Mouse (Mus musculus) layer of hippocampus, adult 2 months (tissue): ENCODE data around the gene Tomm5. TPM values are rescaled to one million over a fixed set of nuclear protein-coding genes. Genes with fewer than 3 reads are reported as not detected.

Source experiments
- DNase-seq, 2 experiments: peaks; one replicate each; pipeline ENCODE4 v3.0.0; 2022; ENCODE audit warnings: low spot score in 2 of 2
- H3K27ac ChIP-seq: fragments of 200-600 bp; 2 replicates; pipeline ENCODE4 v1.8.1; 2022
- H3K4me3 ChIP-seq: fragments of 200-600 bp; 2 replicates; pipeline ENCODE4 v1.8.1; 2022; ENCODE audit warnings: mild to moderate bottlenecking
- CTCF ChIP-seq: fragments of 200-600 bp; conservative IDR thresholded peaks from 2 replicates; pipeline ENCODE4 v1.8.1; 2022; ENCODE audit warnings: antibody characterized with exemption, mild to moderate bottlenecking, moderate library complexity
- long read RNA-seq, 2 experiments: library from polyadenylated mRNA; stranded (forward); transcript quantifications; one replicate each; pipeline ENCODE4 v2.0.0; 2021; ENCODE audit warnings: borderline mapping rate in 2 of 2
- total RNA-seq, 2 experiments: library from RNA; stranded (reverse); gene quantifications; 2 replicates each; pipeline ENCODE4 v1.2.3; 2021

Tomm5 gene
- 10 to 100 TPM; 58.4 to 67.6 TPM for total RNA-seq
- long read RNA-seq, experiment 1, transcript Tomm5-204 (2 exons, 639 nt) = major isoform, 32 of 33 reads
- long read RNA-seq, experiment 1, partial matches to known transcripts = 0 of 33 reads
- long read RNA-seq, experiment 1, other reads (novel, unspliced or antisense) = 0 of 33 reads
- long read RNA-seq, experiment 2, transcript Tomm5-204 (2 exons, 639 nt) = major isoform, 56 of 58 reads
- long read RNA-seq, experiment 2, partial matches to known transcripts = 0 of 58 reads
- long read RNA-seq, experiment 2, other reads (novel, unspliced or antisense) = 2 of 58 reads

DNA sequence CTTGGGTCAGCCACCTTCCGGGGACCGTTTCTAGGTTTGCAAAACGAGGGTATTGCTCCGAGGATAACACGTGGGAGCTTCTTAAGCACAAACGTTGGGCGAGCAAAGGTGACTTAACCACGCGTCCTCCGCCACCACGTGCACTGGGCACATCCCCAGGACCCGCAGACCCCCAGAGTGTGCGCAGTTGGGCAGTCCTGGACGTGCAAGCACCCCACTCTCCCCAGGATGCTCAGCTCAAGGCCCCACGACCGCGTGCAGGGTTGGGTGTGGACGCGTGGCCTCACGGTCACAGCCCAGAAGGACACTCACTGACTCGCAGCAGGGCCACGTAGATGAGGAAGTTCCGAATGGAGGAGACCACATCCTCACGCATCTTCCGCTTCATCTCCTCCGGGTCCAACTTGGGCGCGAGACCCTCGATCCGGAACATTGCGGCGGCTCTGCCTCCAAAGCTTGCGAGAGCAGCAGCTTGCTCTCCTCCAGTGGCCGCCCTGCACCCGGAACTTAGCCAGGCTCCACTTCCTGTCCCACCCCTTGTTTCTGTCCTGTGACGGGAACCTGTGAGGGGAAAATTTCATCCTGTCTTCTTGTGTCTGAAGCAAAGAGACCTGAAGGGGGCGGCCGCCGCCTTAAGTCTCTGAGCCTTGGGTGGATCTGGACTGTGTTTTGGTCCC lies at the start of gene Tomm5:
Tomm5 (minus strand) TSS at position 514 of the 677 bp plus-strand sequence.
- H3K27ac ChIP-seq = peak within 1 kb of the TSS; percentile 88
- H3K4me3 ChIP-seq = peak within 1 kb of the TSS; percentile 70
- peak; percentile 93 for TF ChIP-seq CTCF
- peak; percentile 94 to 95 for DNase-seq

DNA sequence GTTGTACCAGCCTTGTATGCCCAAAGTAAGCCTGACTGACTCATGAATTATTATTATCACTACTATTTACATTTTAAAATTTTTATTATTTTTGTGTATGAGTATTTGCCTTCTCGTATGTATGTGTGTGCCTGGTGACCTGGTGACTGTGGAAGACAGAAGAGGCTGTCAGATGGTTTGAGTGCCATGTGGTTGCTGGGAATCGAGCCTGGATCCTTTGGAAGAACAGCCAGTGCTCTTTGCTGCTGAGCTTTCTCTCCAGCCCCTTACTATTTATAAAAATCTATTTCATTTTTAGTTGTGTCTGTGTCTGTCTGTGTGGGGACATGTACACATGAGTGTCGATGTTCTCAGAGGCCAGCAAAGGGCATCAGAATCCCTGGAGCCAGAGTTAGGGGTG lies 48.5 kb upstream of the Tomm5 start:
- peak in 1 of 2 experiments; percentile 21 for DNase-seq
- H3K4me3 ChIP-seq = no peak overlapping the region
- H3K27ac ChIP-seq = peak overlapping the region; percentile 69
- TF ChIP-seq CTCF = no peak

DNA sequence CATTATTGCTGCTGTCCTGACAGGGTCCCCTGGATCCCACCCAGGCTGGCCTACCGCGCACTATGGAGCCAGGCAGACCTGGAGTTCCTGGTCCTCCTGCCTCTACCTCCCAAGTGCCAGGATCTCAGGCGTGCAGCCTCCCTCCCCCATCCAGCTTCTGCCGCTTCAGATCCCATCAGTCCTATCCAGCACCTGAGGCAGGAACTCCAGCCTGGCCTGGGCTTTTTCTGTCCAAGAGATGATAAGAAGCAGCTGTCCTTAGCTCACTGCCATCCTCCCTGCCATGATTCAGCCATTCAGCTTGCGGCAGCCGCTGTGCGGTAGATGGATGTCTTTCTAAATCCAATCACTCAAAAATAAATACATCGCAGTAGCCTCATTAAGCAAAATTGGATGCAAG lies 35.1 kb upstream of the Tomm5 start:
- DNase-seq = peak; percentile 5 to 17
- peak overlapping the region; percentile 1 for H3K27ac ChIP-seq
- peak overlapping the region; percentile 12 for H3K4me3 ChIP-seq
- TF ChIP-seq CTCF = no peak

DNA sequence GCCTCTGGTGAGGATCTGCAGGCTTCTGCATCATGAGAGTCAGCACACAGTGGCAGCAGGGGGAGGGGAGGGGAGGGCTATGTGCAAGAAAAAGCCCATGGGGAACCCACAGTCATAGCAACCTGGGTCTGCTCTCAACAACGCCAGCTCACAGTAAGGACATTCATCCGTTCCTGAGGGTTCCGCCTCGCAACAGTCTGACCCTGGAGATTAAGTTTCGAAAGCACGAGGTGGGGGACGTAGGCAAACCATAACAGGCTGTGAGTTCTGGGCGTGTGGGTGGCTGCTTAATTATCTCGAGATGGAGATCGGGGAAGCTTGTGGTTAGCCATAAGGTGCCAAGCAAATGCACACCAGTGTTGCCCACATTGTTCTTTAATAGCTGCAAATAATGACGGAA lies 34.5 kb upstream of the Tomm5 start:
- TF ChIP-seq CTCF = no peak
- H3K27ac ChIP-seq = peak overlapping the region; percentile 1; the same call in 1 of the 2 replicates
- peak overlapping the region; percentile 12 for H3K4me3 ChIP-seq
- peak; percentile 32 to 46 for DNase-seq

DNA sequence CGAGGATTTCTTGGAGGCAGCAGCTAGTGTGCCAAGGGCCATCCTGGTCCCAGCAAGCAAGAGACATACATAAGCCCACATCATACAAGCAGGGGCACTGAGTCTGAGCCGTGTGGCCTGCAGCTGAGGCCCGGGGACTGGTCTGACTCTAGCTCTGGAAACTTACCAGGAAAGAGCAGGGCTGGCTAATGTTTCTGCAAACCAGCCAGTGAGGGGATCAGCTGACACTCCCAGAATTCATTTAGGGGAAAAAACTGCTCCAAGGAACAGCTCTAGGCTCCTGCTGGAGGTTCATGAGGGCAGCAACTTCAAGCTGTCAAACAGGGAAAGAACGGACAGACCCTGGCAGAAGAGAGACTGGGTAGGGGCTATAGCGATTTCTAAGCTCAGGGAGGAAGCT lies 33.9 kb upstream of the Tomm5 start:
- Histone ChIP-seq H3K27ac (no peak overlapping the region), H3K4me3 (no peak overlapping the region)
- no peak for TF ChIP-seq CTCF
- peak in 1 of 2 experiments; percentile 7 for DNase-seq

DNA sequence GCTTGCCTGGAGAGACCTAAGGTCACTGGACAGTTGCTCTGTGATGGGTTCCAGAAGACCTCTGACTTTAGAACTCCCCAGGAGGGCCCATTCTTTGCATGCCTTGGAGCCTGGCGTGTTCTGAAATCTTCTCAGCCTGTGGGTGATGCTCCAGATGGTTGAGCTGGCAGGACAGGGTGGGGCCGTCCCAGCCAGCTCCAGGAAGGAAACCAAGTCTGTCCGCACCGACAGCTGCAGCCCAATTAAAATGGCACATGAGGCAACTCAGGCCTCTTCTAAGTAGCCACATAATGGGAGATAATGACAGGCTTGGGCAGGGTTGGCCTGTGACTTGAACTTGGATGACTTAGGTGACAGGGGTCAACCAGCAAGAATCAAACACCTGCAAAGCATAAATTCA lies 29.7 kb upstream of the Tomm5 start:
- Histone ChIP-seq H3K27ac (no peak overlapping the region), H3K4me3 (no peak overlapping the region)
- DNase-seq = no peak
- TF ChIP-seq CTCF = no peak

DNA sequence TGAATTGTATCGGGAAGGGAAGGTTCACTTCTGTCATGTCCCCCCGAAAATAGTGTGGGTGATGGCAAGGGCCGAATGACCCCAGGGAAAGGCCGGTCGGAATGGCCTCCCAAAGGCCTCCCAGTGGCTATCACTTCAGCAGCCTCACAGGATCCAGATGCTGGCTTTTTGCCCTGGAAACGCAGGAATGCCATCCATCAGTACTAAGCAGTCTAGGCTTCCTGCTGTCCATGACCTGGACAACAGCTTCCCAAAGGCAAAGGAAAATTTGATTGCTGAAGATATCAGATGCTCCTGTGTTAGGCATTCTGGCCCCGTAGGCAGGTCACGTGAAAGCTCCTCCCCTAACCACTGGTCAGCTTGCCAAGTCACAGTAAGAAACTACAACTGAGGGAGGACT lies 26.6 kb upstream of the Tomm5 start:
- TF ChIP-seq CTCF = no peak
- Histone ChIP-seq H3K4me3 (no peak overlapping the region), H3K27ac (no peak overlapping the region)
- DNase-seq = no peak

DNA sequence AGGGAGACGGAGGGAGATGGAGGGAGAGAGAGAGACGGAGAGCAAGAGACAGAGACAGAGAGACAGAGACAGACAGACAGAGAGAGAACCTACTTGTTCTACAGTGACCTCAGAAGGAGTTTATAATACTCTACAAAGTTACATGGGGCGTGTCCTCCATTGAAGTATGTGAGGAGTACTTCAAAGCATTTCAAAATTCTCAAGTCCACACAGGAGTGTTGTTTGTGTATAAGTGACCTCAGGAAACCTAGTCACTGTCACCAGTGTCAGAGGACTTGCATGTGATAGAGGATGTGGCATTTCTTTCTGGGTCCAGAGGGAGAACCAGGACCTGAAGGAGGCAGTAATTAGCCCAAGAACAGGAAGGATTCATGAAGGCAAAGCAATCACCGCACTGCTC lies 23.1 kb upstream of the Tomm5 start:
- no peak overlapping the region for H3K27ac ChIP-seq
- DNase-seq = no peak
- no peak for TF ChIP-seq CTCF
- H3K4me3 ChIP-seq = no peak overlapping the region

DNA sequence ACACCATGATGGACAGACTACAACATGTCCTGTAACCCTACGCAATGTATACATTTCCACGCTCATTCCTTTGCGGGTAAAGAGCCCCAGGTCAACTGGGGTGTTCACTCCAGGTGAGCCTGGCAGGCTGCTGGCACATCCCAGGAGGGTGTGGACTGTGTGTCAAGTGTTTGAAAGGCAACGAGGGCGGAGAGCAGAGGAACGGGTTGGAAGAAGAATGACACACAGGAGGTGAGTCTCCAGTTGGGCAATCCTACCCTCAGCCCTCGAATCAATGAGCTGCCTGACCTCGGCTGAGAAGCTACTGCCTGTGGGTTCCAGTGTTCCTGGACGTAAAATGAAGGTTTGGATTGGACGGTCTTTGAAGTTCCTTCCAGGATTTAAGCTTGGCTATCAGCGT lies 13.4 kb upstream of the Tomm5 start:
- Histone ChIP-seq H3K4me3 (no peak overlapping the region), H3K27ac (no peak overlapping the region)
- TF ChIP-seq CTCF = no peak
- DNase-seq = no peak

DNA sequence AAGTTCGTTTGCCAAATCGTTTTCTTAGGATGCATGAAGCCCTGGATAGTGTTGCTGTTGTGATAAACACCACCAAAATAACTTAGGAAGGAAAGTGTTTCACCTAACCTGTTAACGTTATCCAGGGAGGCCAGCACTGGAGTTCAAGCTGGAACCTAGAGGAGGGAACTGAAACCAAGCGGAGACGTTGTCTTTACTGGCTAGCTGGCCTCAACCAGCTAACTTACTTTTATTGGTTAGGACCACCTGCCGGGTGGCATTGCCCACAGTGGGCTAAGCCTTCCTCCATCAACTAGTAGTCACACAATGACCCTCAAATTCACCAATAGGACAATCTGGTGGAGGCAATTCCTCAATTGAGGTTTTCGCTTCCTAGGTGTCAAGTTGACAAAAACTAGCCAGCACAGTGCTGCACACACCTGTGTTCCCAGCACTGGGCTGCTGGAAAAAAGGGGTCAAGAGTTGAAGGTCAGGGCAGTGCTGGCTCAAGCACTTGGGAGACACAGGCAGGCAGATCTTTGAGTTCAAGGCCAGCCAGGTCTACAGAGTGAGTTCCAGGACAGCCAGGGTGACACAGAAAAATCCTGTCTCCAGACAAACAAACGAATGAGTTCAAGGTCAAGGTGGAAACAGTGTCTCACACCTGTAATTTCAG lies 669 bp upstream of the Tomm5 start:
- Histone ChIP-seq H3K27ac (peak overlapping the region; percentile 88), H3K4me3 (peak overlapping the region; percentile 70; the same call in 1 of the 2 replicates)
- TF ChIP-seq CTCF = no peak
- no peak for DNase-seq

DNA sequence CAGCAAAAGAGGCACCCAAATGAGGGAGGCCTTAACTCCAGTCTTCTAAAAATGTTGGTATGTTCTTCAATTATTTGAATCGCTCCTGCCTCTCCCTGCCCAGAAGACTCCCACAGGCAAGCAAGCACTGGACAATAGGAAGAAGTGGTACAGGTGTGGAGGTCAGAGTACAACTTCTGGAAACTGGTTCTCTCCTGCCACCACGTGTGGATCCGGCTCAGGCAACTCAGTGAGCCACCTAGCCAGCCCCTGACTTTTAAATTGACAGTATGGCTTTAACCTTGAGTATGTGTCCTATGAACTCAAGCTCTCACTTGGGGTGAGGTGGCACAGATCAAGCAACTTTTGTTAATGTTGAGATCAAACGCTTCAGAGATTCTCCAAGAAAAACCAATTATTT lies 848 bp downstream of the Tomm5 start:
- H3K27ac ChIP-seq = peak overlapping the region; percentile 88; the same call in 1 of the 2 replicates
- peak overlapping the region; percentile 70 for H3K4me3 ChIP-seq
- DNase-seq = no peak
- no peak for TF ChIP-seq CTCF

DNA sequence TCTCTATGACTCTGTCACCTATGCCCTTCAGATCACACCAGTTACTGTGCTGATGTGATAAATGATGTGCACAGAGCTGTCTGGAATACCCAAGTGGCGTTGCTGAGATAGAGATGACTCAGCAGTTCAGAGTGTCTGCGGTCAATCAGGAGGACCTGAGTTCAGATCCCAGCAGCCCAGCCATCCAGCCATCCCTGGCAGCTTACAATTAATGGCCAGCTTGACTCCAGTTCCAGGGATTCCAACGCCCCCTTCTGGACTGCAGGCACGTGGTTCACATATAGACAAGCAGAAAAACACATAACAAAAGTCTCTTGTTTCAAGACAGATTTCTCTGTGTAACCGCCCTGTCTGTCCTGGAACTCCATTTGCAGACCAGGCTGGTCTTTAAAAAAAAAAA lies 1.5 kb downstream of the Tomm5 start:
- H3K27ac ChIP-seq = no peak overlapping the region
- 0 out of 2 replicates have a peak, but pooled peaks have one; percentile 9 for TF ChIP-seq CTCF
- H3K4me3 ChIP-seq = peak overlapping the region; percentile 70; the same call in 1 of the 2 replicates
- DNase-seq = no peak

DNA sequence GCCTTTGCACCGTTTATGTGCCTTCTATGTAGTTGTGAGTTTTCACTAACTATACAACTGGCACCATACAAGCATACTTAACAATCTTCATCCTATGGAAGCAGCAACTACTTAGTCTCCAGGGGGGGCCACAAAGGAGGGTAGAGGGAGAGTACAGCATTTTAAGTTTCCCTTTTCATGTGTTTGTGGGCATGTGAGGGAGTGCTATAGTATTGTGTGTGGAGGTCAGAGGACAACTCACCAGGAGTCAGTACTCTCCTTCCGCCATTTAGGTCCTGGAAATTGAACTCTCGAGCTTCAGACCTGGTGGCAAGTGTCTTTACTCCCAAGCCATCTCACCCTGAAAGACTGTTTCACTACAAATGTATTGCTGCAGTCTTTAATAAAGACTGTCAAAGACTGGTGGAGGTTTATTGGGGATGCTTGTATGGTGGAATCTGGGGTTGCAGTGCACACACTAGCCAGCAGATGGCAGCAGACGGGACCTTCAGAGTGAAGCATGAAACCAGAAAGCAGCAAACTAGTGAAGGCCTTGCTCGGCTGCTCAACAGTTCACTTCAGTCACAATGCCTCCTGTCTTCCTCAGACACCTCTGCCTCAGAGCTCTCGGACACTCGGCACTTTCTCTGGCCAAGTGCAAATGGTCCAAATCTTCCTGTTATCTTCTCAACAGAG lies 10.6 kb downstream of the Tomm5 start:
- DNase-seq = peak in 1 of 2 experiments; percentile 82
- H3K4me3 ChIP-seq = no peak overlapping the region
- H3K27ac ChIP-seq = no peak overlapping the region
- TF ChIP-seq CTCF = peak; percentile 98
